Mouse (Mus musculus) MEL (cell line): ENCODE results near the gene Slc25a38. TPM values are rescaled to one million over a fixed set of nuclear protein-coding genes. Genes with fewer than 3 reads are reported as not detected.

Experiments used
- DNase-seq: peaks from one replicate; pipeline ENCODE4 v3.0.0; 2011; ENCODE audit warnings: low read depth, low spot score
- H3K27ac ChIP-seq: 2 replicates; pipeline ENCODE4 v1.5.1; 2012; ENCODE audit warnings: low read depth, mild to moderate bottlenecking, control low read depth, low read length, moderate library complexity; ENCODE audit not compliant: control insufficient read depth
- H3K27me3 ChIP-seq, 2 experiments: fragments of 150-350 bp in 1 of 2; sonication (generic) in 1 of 2; 2 replicates each; pipeline ENCODE4 v1.6.1; 2012; ENCODE audit warnings: low read length in 2 of 2, mild to moderate bottlenecking in 2 of 2, improper control_type of control experiment in 1 of 2, moderate library complexity in 1 of 2; ENCODE audit not compliant: insufficient read depth in 2 of 2, control insufficient read depth in 1 of 2
- H3K36me3 ChIP-seq, 2 experiments: 2 replicates each; pipeline ENCODE4 v1.6.1; 2012 to 2014; ENCODE audit warnings: low read length in 2 of 2, improper control_type of control experiment in 1 of 2, inconsistent platforms in 1 of 2, mild to moderate bottlenecking in 1 of 2; ENCODE audit not compliant: insufficient read depth in 2 of 2, control insufficient read depth in 1 of 2
- H3K4me1 ChIP-seq, 2 experiments: fragments of 150-350 bp in 1 of 2; sonication (generic) in 1 of 2; 2 replicates each; pipeline ENCODE4 v1.6.1; 2012; ENCODE audit warnings: low read length in 2 of 2, improper control_type of control experiment in 1 of 2, mild to moderate bottlenecking in 1 of 2; ENCODE audit not compliant: insufficient read depth in 2 of 2, control insufficient read depth in 1 of 2
- H3K4me3 ChIP-seq, 2 experiments: fragments of 150-350 bp in 1 of 2; sonication (generic) in 1 of 2; 2 replicates each; pipeline ENCODE4 v1.5.1; 2012; ENCODE audit warnings: low read depth in 2 of 2, low read length in 2 of 2, mild to moderate bottlenecking in 2 of 2, moderate library complexity in 2 of 2, control low read depth in 1 of 2, improper control_type of control experiment in 1 of 2; ENCODE audit not compliant: control insufficient read depth in 1 of 2, insufficient read depth in 1 of 2
- H3K79me2 ChIP-seq: 2 replicates; pipeline ENCODE4 v1.6.1; 2012; ENCODE audit warnings: mild to moderate bottlenecking, low read length, moderate library complexity; ENCODE audit not compliant: control insufficient read depth, poor library complexity, insufficient read depth
- H3K9ac ChIP-seq: 2 replicates; pipeline ENCODE4 v1.6.1; 2012; ENCODE audit warnings: low read depth, mild to moderate bottlenecking, control low read depth, low read length, moderate library complexity; ENCODE audit not compliant: control insufficient read depth, poor library complexity, severe bottlenecking
- H3K9me3 ChIP-seq: fragments of 150-350 bp; sonication (generic); replicated peaks from 2 replicates; pipeline ENCODE4 v1.6.1; 2012; ENCODE audit warnings: mild to moderate bottlenecking, low read length, improper control_type of control experiment, moderate library complexity; ENCODE audit not compliant: insufficient read depth
- CHD1 ChIP-seq: IDR thresholded peaks from 2 replicates; pipeline ENCODE4 v1.6.1; 2012; ENCODE audit warnings: low read depth, mild to moderate bottlenecking, inconsistent platforms, low read length, improper control_type of control experiment
- CTCF ChIP-seq, 3 experiments: IDR thresholded peaks in 2 of 3; conservative IDR thresholded peaks in 1 of 3; 2 replicates each; pipeline ENCODE4 v1.5.1; 2011 to 2012; ENCODE audit warnings: low read length in 3 of 3, low read depth in 2 of 3, mild to moderate bottlenecking in 2 of 3, improper control_type of control experiment in 1 of 3, inconsistent platforms in 1 of 3, mixed read lengths in 1 of 3, moderate library complexity in 1 of 3; ENCODE audit not compliant: control insufficient read depth in 1 of 3, insufficient read depth in 1 of 3, poor library complexity in 1 of 3, severe bottlenecking in 1 of 3
- E2F4 ChIP-seq: IDR thresholded peaks from 2 replicates; pipeline ENCODE4 v1.6.1; 2011; ENCODE audit warnings: low read depth, low read length, improper control_type of control experiment, borderline replicate concordance
- GATA1 ChIP-seq: IDR thresholded peaks from 2 replicates; pipeline ENCODE4 v1.6.1; 2011; ENCODE audit warnings: low read depth, low read length, improper control_type of control experiment
- JUND ChIP-seq: IDR thresholded peaks from 2 replicates; pipeline ENCODE4 v1.6.1; 2011; ENCODE audit warnings: low read depth, mild to moderate bottlenecking, improper control_type of control experiment, low read length
- KAT2A ChIP-seq: conservative IDR thresholded peaks from 2 replicates; pipeline ENCODE4 v1.6.1; 2012; ENCODE audit warnings: low read depth, low read length, improper control_type of control experiment, inconsistent platforms
- MAFK ChIP-seq: IDR thresholded peaks from 2 replicates; pipeline ENCODE4 v1.6.1; 2011; ENCODE audit warnings: low read depth, mild to moderate bottlenecking, low read length, improper control_type of control experiment, borderline replicate concordance
- MAX ChIP-seq: IDR thresholded peaks from 2 replicates; pipeline ENCODE4 v1.6.1; 2011; ENCODE audit warnings: low read length, improper control_type of control experiment
- MAZ ChIP-seq: IDR thresholded peaks from 2 replicates; pipeline ENCODE4 v1.6.1; 2012; ENCODE audit warnings: low read depth, mild to moderate bottlenecking, inconsistent platforms, low read length, improper control_type of control experiment
- NRF1 ChIP-seq: IDR thresholded peaks from 2 replicates; pipeline ENCODE4 v1.6.1; 2014; ENCODE audit warnings: low read depth, mild to moderate bottlenecking, inconsistent platforms, low read length, improper control_type of control experiment, moderate library complexity; ENCODE audit not compliant: poor library complexity, insufficient read depth, severe bottlenecking
- POLR2AphosphoS2 ChIP-seq: IDR thresholded peaks from 2 replicates; pipeline ENCODE4 v1.6.1; 2011; ENCODE audit warnings: low read length, improper control_type of control experiment
- RAD21 ChIP-seq: IDR thresholded peaks from 2 replicates; pipeline ENCODE4 v1.6.1; 2011; ENCODE audit warnings: mild to moderate bottlenecking, low read depth, low read length, improper control_type of control experiment
- TCF12 ChIP-seq: IDR thresholded peaks from 2 replicates; pipeline ENCODE4 v1.6.1; 2014; ENCODE audit warnings: low read depth, mild to moderate bottlenecking, inconsistent platforms, low read length, improper control_type of control experiment, moderate library complexity
- UBTF ChIP-seq: IDR thresholded peaks from 2 replicates; pipeline ENCODE4 v1.6.1; 2012; ENCODE audit warnings: low read depth, mild to moderate bottlenecking, inconsistent platforms, low read length, improper control_type of control experiment, moderate library complexity, borderline replicate concordance; ENCODE audit not compliant: insufficient read depth
- USF1 ChIP-seq: IDR thresholded peaks from 2 replicates; pipeline ENCODE4 v1.6.1; 2014; ENCODE audit warnings: low read depth, mild to moderate bottlenecking, inconsistent platforms, low read length, improper control_type of control experiment, moderate library complexity
- USF2 ChIP-seq, 2 experiments: IDR thresholded peaks; 2 replicates each; pipeline ENCODE4 v1.6.1; 2011 to 2012; ENCODE audit warnings: improper control_type of control experiment in 2 of 2, low read length in 2 of 2, borderline replicate concordance in 1 of 2, inconsistent platforms in 1 of 2, low read depth in 1 of 2, mild to moderate bottlenecking in 1 of 2; ENCODE audit not compliant: insufficient read depth in 1 of 2
- ZKSCAN1 ChIP-seq: IDR thresholded peaks from 2 replicates; pipeline ENCODE4 v1.6.1; 2012; ENCODE audit warnings: low read depth, mild to moderate bottlenecking, inconsistent platforms, low read length, improper control_type of control experiment, moderate library complexity
- polyA plus RNA-seq, 2 experiments: library from polyadenylated mRNA; stranded (reverse) in 1 of 2; unstranded in 1 of 2; fragments of >175 nt in 1 of 2; fragments of >200 nt in 1 of 2; gene quantifications; 2 replicates each; pipeline versions ENCODE4 v1.2.1 to v1.2.4; 2012; ENCODE audit warnings: low replicate concordance in 2 of 2, low read depth in 1 of 2; ENCODE audit not compliant: insufficient read length in 2 of 2, insufficient read depth in 1 of 2, missing spikeins in 1 of 2
- total RNA-seq: library from RNA; depleted of rRNA; stranded (reverse); fragments of 300-350 nt; gene quantifications from 2 replicates; pipeline ENCODE4 v1.2.3, GENCODE M21; 2012

The Slc25a38 gene
- total and polyA plus RNA-seq, 3 experiments: 81.3 to 87.6 TPM; not detected in 1

DNA sequence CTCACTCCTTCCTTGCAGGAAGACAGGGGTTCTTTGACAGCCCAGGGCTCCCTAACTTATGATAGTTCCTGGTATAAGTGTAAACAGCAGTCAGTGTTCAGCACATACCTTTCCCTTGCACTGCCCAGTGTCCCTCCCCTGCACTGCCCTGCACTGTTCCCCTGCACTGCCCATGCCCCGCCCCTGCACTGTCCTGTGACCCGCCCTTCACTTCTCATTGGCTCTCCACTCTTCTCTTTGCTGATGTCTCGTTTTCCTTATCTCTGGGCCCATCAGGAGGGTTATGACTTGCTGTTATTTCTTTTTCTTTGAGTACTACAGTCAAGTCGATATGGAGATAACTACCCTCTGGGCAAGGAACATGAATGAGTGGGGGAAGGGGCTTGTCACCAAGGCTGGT, 47.9 kb downstream of the Slc25a38 start:
- Histone ChIP-seq H3K36me3 (no peaks in the 10 kb centered on the region), H3K9ac (no peak overlapping the region), H3K4me1 (no peaks in the 10 kb centered on the region), H3K9me3 (no peaks in the 10 kb centered on the region), H3K4me3 (no peak overlapping the region), H3K27ac (no peak overlapping the region), H3K79me2 (no peaks in the 10 kb centered on the region), H3K27me3 (peaks cover 0 to 1% of the 10 kb centered on the region in 2 experiments; a peak in 2 of 4 replicates)
- peak; percentile 16 for DNase-seq
- TF ChIP-seq MAX (no peak), E2F4 (no peak), RAD21 (no peak), CTCF (IDR thresholded peaks at IDR 0.05 in 2 of 3, conservative IDR thresholded peaks at IDR 0.05 in 1 of 3; ENCODE audit: control insufficient read depth in 1 of 3, insufficient read depth in 1 of 3, low read depth in 2 of 3, low read length in 3 of 3, poor library complexity in 1 of 3, severe bottlenecking in 1 of 3) (no peak), TCF12 (no peak), USF1 (0 out of 2 replicates have a peak, but pooled peaks have one; percentile 8), GATA1 (peak; percentile 54; the same call in 1 of the 2 replicates)

DNA sequence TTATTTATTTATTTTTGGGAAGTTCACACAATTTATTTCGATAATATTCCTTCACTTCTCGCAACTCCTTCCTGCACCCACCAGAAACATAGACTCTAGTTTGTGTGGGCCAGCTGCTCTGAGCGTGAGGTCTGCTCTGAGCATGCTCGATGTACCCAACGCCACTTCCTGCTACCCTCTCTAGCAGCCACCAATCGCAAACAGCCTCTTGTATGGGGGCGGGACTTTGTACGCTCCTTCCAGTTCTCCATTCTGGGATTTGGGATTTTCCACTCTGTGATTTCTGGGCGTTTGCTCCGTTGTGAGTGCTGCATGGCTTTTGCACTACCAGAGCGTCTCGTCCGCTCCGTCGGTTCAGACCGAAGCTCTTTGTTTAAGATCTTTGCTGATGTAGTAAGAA, 53.7 kb downstream of the Slc25a38 start:
- H3K4me1 ChIP-seq: no peaks in the 10 kb centered on the region
- H3K9ac ChIP-seq: no peak overlapping the region
- H3K4me3 ChIP-seq: no peak overlapping the region
- no peak for DNase-seq
- no peaks in the 10 kb centered on the region for H3K36me3 ChIP-seq
- peaks cover 4 to 6% of the 10 kb centered on the region in 2 experiments for H3K27me3 ChIP-seq
- no peak overlapping the region for H3K27ac ChIP-seq
- TF ChIP-seq MAZ: no peak
- TF ChIP-seq NRF1: no peak
- no peaks in the 10 kb centered on the region for H3K79me2 ChIP-seq
- H3K9me3 ChIP-seq: no peaks in the 10 kb centered on the region

DNA sequence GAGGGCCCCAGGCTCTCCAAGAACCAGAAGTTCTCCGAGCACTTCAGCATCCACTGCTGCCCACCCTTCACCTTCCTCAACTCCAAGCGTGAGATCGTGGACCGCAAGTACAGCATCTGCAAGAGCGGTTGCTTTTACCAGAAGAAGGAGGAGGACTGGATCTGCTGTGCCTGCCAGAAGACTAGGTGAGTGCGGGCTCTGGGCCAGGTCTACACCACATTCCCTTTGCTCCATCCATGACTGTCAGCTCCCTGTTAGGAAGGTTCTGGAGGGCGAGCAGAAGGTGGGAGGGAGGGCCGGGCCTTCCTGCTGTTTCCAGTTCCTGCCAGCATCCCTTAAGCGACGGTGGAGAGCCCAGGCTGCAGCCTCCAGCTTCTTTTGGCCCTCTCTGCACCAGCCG, 57.7 kb downstream of the Slc25a38 start:
- no peaks in the 10 kb centered on the region for H3K4me1 ChIP-seq
- no peak for DNase-seq
- no peak overlapping the region for H3K4me3 ChIP-seq
- H3K9ac ChIP-seq: no peak overlapping the region
- TF ChIP-seq JUND: no peak
- no peak for TF ChIP-seq MAZ
- TF ChIP-seq MAFK: no peak
- TF ChIP-seq ZKSCAN1: no peak
- no peak for TF ChIP-seq KAT2A
- no peak for TF ChIP-seq USF1
- TF ChIP-seq USF2 (IDR thresholded peaks at IDR 0.05; ENCODE audit: borderline replicate concordance in 1 of 2, insufficient read depth in 1 of 2, low read depth in 1 of 2, low read length in 2 of 2): no peak
- no peak for TF ChIP-seq MAX
- no peak for TF ChIP-seq UBTF
- no peak for TF ChIP-seq NRF1
- TF ChIP-seq E2F4: no peak
- TF ChIP-seq POLR2AphosphoS2: no peak
- no peak for TF ChIP-seq CHD1
- TF ChIP-seq, all 39 proteins: peak for 0
- Histone ChIP-seq H3K9me3 (no peaks in the 10 kb centered on the region), H3K36me3 (no peaks in the 10 kb centered on the region), H3K27ac (no peak overlapping the region), H3K79me2 (no peaks in the 10 kb centered on the region), H3K27me3 (peaks cover 4 to 6% of the 10 kb centered on the region in 2 experiments)
